Mouse (Mus musculus): ENCODE measurements around the gene Gsdma2.
A peak's percentile ranks its signal among the peaks of the same experiment; 100 is the strongest.
"Not testable (repeated sequence)": the region's sequence is repeated elsewhere in the genome, so short reads cannot be mapped to it uniquely, and the experiment has no call there.

Gsdma2 gene

DNA sequence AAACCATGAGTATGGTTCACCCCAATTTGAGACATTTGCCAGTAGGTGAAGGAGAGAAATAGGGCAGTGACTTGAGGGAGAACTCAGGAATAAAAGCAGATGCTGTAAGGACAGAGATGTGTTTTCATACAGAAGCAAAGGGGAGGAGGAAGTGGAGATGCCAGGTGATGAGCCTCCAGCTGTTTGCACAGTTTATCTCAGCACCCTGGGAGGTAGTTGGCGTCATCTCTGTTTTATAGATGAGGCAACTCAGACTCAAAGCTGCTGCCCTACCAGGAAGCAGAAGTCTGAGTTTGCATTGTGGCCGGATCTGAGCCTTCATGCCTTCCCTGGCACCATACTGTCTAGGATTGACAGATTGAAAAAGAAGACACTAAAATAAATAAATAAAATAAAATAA lies 22.4 kb downstream of the Gsdma2 start:
- DNase-seq: no peak

DNA sequence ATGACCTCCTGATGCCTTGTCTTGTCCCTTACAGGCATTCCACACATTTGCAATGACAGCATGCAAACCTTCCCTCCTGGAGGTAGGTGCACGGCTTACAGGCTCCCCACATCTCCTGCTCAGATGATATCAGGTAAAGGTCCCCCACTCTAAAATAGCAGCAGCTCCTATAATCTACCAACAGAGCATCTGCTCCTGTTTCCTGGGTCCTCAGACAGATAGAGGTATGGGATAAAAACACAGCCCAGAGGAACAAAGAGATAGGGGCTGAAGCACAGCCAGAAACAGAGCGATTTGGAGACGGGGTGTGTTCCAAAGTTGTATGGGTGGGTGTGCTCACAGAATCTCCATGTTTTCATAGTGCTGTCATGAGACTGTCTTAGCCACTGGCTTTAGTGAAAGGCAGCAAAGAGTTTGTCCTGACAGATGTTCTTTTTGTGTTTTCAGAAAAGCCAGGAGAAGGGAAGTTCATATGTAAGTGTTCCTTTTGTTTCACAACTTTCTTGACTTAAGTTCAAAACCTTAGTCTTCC lies 24.8 kb downstream of the Gsdma2 start:
- DNase-seq: no peak

- DNase-seq: no peak
Measured at GRCm38 (mm10) chr11:98671857-98672256, 25.3 kb downstream of the Gsdma2 start.

DNA sequence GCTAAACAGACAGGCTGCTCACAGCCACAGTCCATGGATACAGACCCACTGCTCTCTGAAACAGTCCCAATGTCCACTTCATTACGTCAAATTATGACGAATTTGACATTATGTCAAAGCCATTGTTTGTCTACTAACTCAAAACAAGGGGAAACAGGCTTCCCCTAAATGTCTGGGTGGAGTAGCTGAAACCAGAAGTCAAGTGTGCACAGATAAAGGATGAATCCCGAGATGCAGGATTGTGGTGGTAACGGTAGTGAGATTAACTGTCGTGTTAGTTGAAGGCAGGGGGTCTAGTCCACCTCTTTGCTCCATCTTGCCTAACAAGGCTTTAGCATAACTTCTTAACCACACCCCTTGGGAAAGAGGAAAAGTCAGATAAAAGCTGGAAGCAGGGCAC lies 25.9 kb downstream of the Gsdma2 start:
- DNase-seq: no peak

DNA sequence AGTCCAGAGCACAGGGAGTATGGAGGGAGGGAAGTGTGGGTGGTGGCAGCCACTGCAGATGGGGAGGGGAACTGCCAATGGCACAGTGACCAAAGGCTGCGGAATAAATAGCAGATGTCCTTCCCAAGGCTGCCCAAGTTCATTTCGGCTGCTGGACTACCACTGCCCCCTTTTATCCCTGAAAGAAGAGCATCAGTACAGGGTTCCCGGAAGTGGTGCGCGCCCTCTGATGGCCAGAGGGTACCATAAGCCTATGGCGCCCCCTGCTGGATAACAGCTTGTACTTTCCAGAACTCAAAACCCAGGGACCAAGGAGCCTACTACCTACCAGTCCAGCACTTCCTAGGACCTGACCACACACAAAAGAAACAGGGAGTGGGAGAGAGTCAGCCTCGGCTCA lies 26.6 kb downstream of the Gsdma2 start:
- peak; percentile 53 for DNase-seq

- no peak for DNase-seq
Measured at GRCm38 (mm10) chr11:98675829-98676363, 29.3 kb downstream of the Gsdma2 start.

DNA sequence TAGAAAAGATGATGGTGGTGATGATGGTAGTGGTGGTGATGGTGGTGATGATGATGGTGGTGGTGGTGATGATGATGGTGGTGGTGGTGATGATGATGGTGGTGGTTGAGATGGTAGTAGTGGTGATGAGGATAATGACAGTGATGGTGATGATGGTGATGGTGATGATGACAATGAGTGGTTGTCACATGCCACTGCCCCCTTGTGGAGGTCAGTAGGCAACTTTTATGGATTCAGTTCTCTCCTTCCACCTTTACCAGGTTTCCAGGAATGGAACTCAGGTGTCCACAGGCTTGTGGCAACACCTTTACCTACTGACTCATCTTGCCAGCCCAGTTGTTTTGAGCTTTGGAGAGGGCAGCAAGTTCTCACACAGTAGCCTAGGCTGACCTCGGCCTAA lies 33.5 kb downstream of the Gsdma2 start:
- DNase-seq: peak; percentile 32

- not testable (repeated sequence) for DNase-seq
Measured at GRCm38 (mm10) chr11:98680595-98680994, 34.0 kb downstream of the Gsdma2 start.

DNA sequence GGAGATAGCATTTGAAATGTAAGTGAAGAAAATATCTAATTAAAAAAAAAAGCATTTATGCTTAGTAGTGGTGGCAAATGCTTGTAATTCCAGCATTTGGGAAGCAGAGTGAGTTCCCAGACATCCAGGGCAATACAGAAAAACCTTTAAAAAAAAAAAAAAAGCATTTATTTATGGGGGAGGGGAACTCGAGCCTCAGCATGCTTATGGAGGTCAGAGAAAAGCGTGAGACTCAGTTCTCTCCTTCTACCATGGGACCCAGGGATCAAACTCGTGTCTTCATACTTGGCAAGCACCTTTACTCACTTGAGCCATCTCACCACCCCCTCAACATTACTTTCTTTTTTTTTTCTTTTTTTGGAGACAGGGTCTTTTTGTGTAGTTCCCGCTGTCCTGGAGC lies 34.6 kb downstream of the Gsdma2 start:
- DNase-seq: no peak

- DNase-seq: peak; percentile 97
Measured at GRCm38 (mm10) chr11:98681786-98682745, 35.5 kb downstream of the Gsdma2 start, which contains the start of gene Psmd3. Gene Psmd3, plus strand, starts transcription at chr11:98682554.

DNA sequence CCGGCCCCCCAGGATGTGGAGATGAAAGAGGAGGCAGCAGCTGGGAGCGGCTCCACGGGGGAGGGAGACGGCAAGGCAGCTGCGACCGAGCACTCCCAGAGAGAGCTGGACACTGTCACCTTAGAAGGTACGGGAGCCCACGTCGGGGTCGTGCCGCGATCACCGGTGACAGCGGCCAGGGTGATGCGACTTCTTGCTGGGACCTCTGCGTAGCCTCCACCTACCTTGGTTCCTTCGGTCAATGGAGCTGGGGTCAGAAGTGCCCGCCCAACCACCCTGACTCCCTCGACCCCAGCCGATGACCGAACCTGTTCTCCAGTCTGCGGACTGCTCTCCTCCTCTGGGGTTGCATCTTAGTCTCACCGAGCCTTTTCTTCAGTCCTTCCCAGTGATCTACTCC lies 36.3 kb downstream of the Gsdma2 start:
- DNase-seq: no peak

GRCm38 (mm10) chr11:98685642-98686041 lies 39.1 kb downstream of the Gsdma2 start:
- no peak for DNase-seq

GRCm38 (mm10) chr11:98686976-98687375 lies 40.4 kb downstream of the Gsdma2 start:
- no peak for DNase-seq

- DNase-seq: no peak
Measured at GRCm38 (mm10) chr11:98688009-98688408, 41.5 kb downstream of the Gsdma2 start.

DNA sequence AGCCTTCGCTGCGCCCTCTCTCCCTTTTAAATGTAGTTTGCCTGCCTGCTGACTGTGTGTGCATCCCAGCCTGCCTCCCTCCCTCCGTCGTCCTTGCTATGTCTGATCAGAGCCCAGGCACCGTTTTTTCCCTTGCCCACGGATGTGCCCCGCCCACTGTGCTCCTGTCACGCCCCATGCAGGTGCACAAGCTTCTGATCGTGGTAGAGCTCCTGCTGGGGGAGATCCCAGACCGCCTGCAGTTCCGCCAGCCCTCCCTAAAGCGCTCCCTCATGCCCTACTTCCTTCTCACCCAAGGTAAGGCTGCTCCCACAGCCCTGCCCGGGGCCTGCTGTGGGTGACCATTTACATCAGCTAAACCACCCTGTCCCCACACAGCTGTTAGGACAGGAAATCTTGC lies 46.6 kb downstream of the Gsdma2 start:
- peak; percentile 7 for DNase-seq

DNA sequence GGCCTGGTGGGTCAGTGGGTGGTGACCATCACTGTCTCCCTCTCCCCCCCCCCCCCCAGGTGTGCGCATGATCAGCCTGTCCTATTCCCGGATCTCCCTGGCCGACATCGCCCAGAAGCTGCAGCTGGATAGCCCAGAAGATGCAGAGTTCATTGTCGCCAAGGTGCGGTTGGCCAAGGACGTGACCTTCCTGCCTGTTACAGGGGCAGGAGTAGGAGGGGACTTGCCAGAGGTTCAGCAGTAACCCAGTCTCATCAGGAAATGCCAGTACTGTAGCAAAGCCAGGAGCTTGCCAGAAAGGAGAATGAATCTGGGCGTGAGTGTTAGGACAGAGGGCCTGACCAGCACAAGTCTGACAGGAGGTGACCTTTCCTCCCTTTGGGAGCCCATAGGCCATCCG lies 47.2 kb downstream of the Gsdma2 start:
- DNase-seq: no peak

DNA sequence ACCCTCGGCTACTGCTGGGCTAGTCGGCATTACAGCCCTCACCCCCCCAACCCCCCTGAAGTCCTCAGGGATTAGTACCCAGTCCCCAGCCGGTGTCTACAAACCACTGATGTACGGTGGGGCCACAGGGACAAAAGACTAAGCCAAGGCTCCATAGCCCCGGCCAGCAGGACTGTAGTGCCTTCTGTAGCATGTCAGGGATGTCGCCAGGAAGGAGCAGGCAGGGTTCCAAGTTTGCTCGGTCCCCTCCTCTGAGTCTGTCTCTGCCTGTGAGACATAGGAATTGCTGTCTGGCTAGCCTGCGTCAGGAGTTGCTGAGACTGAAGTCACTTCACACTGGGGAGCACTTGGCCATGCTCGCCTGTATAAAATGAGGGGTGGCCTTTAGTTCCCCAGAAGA lies 47.7 kb downstream of the Gsdma2 start:
- no peak for DNase-seq

- no peak for DNase-seq
Measured at GRCm38 (mm10) chr11:98695408-98695807, 48.8 kb downstream of the Gsdma2 start.

DNA sequence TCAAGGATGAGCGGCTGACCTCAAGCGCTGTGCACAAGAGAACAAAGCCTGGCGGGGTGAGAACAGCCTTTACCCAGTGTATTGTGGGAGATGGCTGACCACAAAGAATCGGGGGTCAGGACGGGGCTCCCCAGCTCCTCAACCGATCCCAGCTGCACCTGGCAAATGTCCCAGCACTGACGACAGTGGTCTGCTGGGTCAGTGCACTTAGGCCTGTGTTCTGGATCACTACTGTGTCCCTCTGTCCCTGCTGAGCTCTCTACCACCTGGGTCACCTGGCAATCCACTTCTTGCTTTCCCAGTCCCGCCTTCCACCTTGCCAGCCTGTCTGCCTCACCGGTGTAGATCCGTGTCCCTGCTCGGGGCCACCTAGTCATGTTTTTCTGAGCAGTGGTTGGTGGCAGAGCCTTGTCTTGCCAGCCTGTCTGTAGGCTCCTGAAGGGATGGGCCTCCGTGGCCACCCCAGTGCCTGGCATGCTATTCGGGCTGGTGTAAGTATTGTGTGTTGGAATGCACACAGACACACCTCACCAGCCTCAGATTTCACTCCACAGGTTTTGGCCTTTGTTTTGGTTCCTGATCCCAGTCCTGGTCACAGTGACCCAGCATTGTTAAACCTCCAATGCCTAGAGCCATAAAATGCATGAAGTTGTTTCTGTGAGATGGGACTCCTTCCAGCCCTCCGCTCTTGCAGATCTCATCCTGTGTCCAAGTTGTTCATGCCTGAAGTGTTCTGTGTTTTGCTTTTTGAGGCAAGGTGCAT lies 50.1 kb downstream of the Gsdma2 start:
- no peak for DNase-seq

GRCm38 (mm10) chr11:98697225-98697624 lies 50.7 kb downstream of the Gsdma2 start:
- no peak for DNase-seq

GRCm38 (mm10) chr11:98698849-98699640 lies 52.5 kb downstream of the Gsdma2 start:
- DNase-seq: no peak

DNA sequence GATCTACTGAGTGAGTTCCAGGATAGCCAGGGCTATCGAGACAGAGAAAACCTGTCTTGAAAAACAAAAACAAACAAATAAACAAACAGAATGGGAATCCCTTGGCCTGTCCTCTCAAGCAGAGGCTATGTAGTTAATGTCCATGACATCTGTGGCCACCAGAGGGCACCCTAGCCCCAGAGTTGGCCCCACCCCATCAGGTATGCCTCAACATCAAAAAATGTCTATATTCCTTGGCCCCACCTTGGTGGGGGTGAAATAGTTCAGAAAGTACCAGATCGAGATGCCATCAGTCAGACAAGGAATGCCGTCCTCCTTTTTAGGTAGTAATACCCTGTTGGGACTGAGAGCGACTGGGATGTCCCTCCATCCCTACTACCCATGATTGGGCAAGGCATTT lies 53.4 kb downstream of the Gsdma2 start:
- peak; percentile 73 for DNase-seq
